In the genomic region with DNA sequence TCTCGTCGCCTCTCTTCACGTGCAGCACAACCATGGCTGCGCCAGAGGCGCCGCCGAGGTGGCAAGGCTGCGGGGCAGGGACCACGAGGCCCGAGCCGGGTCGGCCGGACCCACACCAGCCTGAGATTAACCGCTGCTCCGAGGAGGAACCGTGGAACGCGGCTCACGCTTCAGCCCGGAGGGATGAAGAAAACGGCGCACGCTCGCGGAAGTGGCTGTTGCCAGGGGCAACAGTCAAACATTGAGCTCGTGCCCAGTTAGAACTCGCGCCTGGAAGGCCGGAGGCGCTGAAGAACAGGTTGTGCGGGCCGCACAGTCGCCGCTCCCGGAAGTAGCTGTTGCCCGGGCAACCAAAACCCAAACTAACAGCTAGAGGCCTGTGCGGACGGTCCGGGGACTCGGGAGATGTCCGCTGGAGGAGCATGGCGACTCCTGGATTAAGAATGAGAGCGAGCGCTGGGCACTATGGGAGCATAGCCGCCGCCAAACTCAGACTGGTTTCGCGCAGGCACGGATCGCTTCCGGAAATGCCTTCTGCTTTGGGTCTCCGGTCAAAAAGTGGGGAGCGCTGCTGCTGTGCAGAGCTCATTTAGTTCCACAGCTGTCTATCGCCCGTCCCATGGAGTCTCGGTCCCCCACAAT, we compare ENCODE assay signal across 8 mouse cellular contexts. TPM values are rescaled to one million over a fixed set of nuclear protein-coding genes. Genes with fewer than 3 reads are reported as not detected.
DNase-seq lines count a peak whose midpoint lies in the region; ATAC-seq and TF ChIP-seq lines count a peak whose summit lies in the region.

Gene Cfap298, minus strand, starts transcription at position 428 of the 642 bp plus-strand sequence.

- no peaks in the 10 kb centered on the region for H3K9me3 ChIP-seq in embryonic facial prominence, embryonic 13.5 days
- no peaks in the 10 kb centered on the region for H3K9me3 ChIP-seq in limb, embryonic 12.5 days
- no peaks in the 10 kb centered on the region for H3K9me3 ChIP-seq in midbrain, embryonic 15.5 days

- H3K27me3 ChIP-seq in embryonic facial prominence, embryonic 13.5 days = no peaks in the 10 kb centered on the region
- no peaks in the 10 kb centered on the region for H3K27me3 ChIP-seq in kidney, adult 2 months (replicated peaks; ENCODE audit: control insufficient read depth, insufficient read depth, low read length)
- H3K27me3 ChIP-seq in limb, embryonic 12.5 days = no peaks in the 10 kb centered on the region
- no peaks in the 10 kb centered on the region for H3K27me3 ChIP-seq in midbrain, embryonic 15.5 days (replicated peaks)
- H3K27me3 ChIP-seq in spleen, adult 2 months (ENCODE audit: control insufficient read depth, insufficient read depth, low read length) = no peaks in the 10 kb centered on the region

- peak within 1 kb of the TSS; percentile 75 for H3K4me3 ChIP-seq in embryonic facial prominence, embryonic 13.5 days
- peak within 1 kb of the TSS; percentile 85 for H3K4me3 ChIP-seq in kidney, adult 2 months (ENCODE audit: insufficient read depth, low read depth, low read length)
- H3K4me3 ChIP-seq in limb, embryonic 12.5 days (replicated peaks) = peak within 1 kb of the TSS; percentile 62
- H3K4me3 ChIP-seq in midbrain, embryonic 15.5 days = peak within 1 kb of the TSS; percentile 89
- H3K4me3 ChIP-seq in spleen, adult 2 months (ENCODE audit: extremely low read depth, insufficient read depth, insufficient read length) = peak within 1 kb of the TSS; percentile 89

- ATAC-seq in embryonic facial prominence, embryonic 13.5 days (ENCODE audit: insufficient number of reproducible peaks, insufficient read depth, low FRiP score, low TSS enrichment, low read depth) = peak; percentile 92
- peak; percentile 95 for ATAC-seq in limb, embryonic 12.5 days (ENCODE audit: insufficient number of reproducible peaks, insufficient read depth, low FRiP score, low TSS enrichment, low read depth)
- ATAC-seq in midbrain, embryonic 15.5 days (replicated peaks) = peak; percentile 97

- peak within 1 kb of the TSS; percentile 86 for H3K4me2 ChIP-seq in embryonic facial prominence, embryonic 13.5 days
- peak within 1 kb of the TSS; percentile 77 for H3K4me2 ChIP-seq in limb, embryonic 12.5 days
- peak within 1 kb of the TSS; percentile 85 for H3K4me2 ChIP-seq in midbrain, embryonic 15.5 days

- peak within 1 kb of the TSS; percentile 78 for H3K9ac ChIP-seq in embryonic facial prominence, embryonic 13.5 days
- peak within 1 kb of the TSS; percentile 64 for H3K9ac ChIP-seq in limb, embryonic 12.5 days (replicated peaks)
- H3K9ac ChIP-seq in midbrain, embryonic 15.5 days = peak within 1 kb of the TSS; percentile 79

- H3K4me1 ChIP-seq in embryonic facial prominence, embryonic 13.5 days = peaks cover 10% of the 10 kb centered on the region; the same call in 1 of the 2 replicates
- no peaks in the 10 kb centered on the region for H3K4me1 ChIP-seq in kidney, adult 2 months (ENCODE audit: control insufficient read depth, insufficient read depth, low read length)
- H3K4me1 ChIP-seq in limb, embryonic 12.5 days (replicated peaks) = peaks cover 3% of the 10 kb centered on the region; the same call in 1 of the 2 replicates
- H3K4me1 ChIP-seq in midbrain, embryonic 15.5 days = peaks cover 15% of the 10 kb centered on the region
- no peaks in the 10 kb centered on the region; the same call in 1 of the 2 replicates for H3K4me1 ChIP-seq in spleen, adult 2 months (ENCODE audit: control insufficient read depth, insufficient read depth, insufficient read length)

- TF ChIP-seq CTCF in kidney, adult 2 months (conservative IDR thresholded peaks at IDR 0.05; ENCODE audit: insufficient read depth, insufficient read length, low read depth, low read length) = no peak
- TF ChIP-seq CTCF in spleen, adult 2 months (IDR thresholded peaks at IDR 0.05; ENCODE audit: extremely low read depth, insufficient read depth, insufficient read length, insufficient replicate concordance) = no peak

- peak; percentile 88 for DNase-seq in 3134 (ENCODE audit: extremely low read depth, insufficient read length, low spot score)
- peak; percentile 93 to 95 for DNase-seq in adrenal gland, postnatal 36 days
- peak; percentile 94 to 95 for DNase-seq in heart, adult 18-20 months
- DNase-seq in kidney, adult 2 months = peak; percentile 97
- peak; percentile 84 to 93 for DNase-seq in spleen, adult 2 months (ENCODE audit: low read depth in 1 of 2, low spot score in 2 of 2)

- H3K36me3 ChIP-seq in embryonic facial prominence, embryonic 13.5 days = peaks cover 14% of the 10 kb centered on the region
- H3K36me3 ChIP-seq in kidney, adult 2 months (ENCODE audit: control insufficient read depth, insufficient read depth, low read length) = no peaks in the 10 kb centered on the region; the same call in 1 of the 2 replicates
- peaks cover 13% of the 10 kb centered on the region for H3K36me3 ChIP-seq in limb, embryonic 12.5 days
- H3K36me3 ChIP-seq in midbrain, embryonic 15.5 days (replicated peaks) = peaks cover 14% of the 10 kb centered on the region
- H3K36me3 ChIP-seq in spleen, adult 2 months (ENCODE audit: control insufficient read depth, insufficient read depth, low read length) = peaks cover 3% of the 10 kb centered on the region

- WGBS in embryonic facial prominence, embryonic 13.5 days = under 1% methylated on average over 56 of the region's 56 CpGs
- under 1% methylated on average over 56 of the region's 56 CpGs for WGBS in kidney, adult 2 months
- WGBS in limb, embryonic 12.5 days = under 1% methylated on average over 56 of the region's 56 CpGs
- under 1% methylated on average over 56 of the region's 56 CpGs for WGBS in midbrain, embryonic 15.5 days
- under 1% methylated on average over 56 of the region's 56 CpGs for WGBS in spleen, adult 2 months

- H3K27ac ChIP-seq in embryonic facial prominence, embryonic 13.5 days = peak within 1 kb of the TSS; percentile 82
- H3K27ac ChIP-seq in kidney, adult 2 months (ENCODE audit: insufficient read depth, low read depth, low read length) = peak within 1 kb of the TSS; percentile 73
- H3K27ac ChIP-seq in limb, embryonic 12.5 days = peak within 1 kb of the TSS; percentile 85
- H3K27ac ChIP-seq in midbrain, embryonic 15.5 days = peak within 1 kb of the TSS; percentile 90
- peak within 1 kb of the TSS; percentile 66 for H3K27ac ChIP-seq in spleen, adult 2 months (ENCODE audit: insufficient read depth, low read length)

- TF ChIP-seq POLR2A in kidney, adult 2 months (IDR thresholded peaks at IDR 0.05; ENCODE audit: low read depth, low read length) = peak; percentile 41
- TF ChIP-seq POLR2A in spleen, adult 2 months (IDR thresholded peaks at IDR 0.05; ENCODE audit: low read depth, low read length) = no peak

RNA-seq across cellular contexts. Expression of gene Cfap298, which starts in this region (rescaled TPM):
- 10 to 100 TPM; 32.3 to 34.8 TPM for total RNA-seq in adrenal gland, postnatal 36 days (2021)
- polyA plus RNA-seq in embryonic facial prominence, embryonic 13.5 days (2015; fragmentation: Nextera tagmentation; extraction: Ambion mirVana) = 32.5 and 50.9 TPM in 2 replicates
- 10 to 100 TPM; 25.8 to 30.1 TPM for total RNA-seq in heart, adult 18-20 months (2021)
- 16.1 TPM in 2 replicates for polyA plus RNA-seq in kidney, adult 2 months (2012; rRNA removed)
- polyA plus RNA-seq in limb, embryonic 12.5 days (2016; fragmentation: Nextera tagmentation; extraction: Ambion mirVana) = 31.6 and 40.8 TPM in 2 replicates
- 53.9 TPM in 2 replicates for polyA plus RNA-seq in midbrain, embryonic 15.5 days (2015; fragmentation: Nextera tagmentation; extraction: Ambion mirVana)
- 10.7 and 11.7 TPM in 2 replicates for polyA plus RNA-seq in spleen, adult 2 months (2012; rRNA removed)

Comparison
In these comparisons a context has a peak if more than half of its experiments do, and no peak if none do; other contexts are left out.
1. Peak in every context shown above with its lines: DNase-seq, ATAC-seq, H3K4me3 ChIP-seq and H3K27ac ChIP-seq.